Mouse (Mus musculus): ENCODE data around the gene H2-Ob. TPM values are rescaled to one million over a fixed set of nuclear protein-coding genes. Genes with fewer than 3 reads are reported as not detected.
A peak's percentile ranks its signal among the peaks of the same experiment; 100 is the strongest.

The H2-Ob gene
- polyA plus RNA-seq, 1 experiment from 2014 or later, result not detected

- Histone ChIP-seq H3K4me2 (ENCODE audit: low read length) (no peak overlapping the region), H3K27me3 (ENCODE audit: control insufficient read depth, insufficient read depth, low read length) (no peaks in the 10 kb centered on the region), H3K9me3 (ENCODE audit: control insufficient read depth, low read length) (peaks cover 3% of the 10 kb centered on the region; the same call in 1 of the 2 replicates), H3K4me1 (ENCODE audit: control insufficient read depth, insufficient read depth, low read length) (no peaks in the 10 kb centered on the region), H3K36me3 (ENCODE audit: control insufficient read depth, insufficient read depth, low read length) (no peaks in the 10 kb centered on the region), H3K9ac (replicated peaks; ENCODE audit: low read length) (no peak overlapping the region), H3K27ac (replicated peaks; ENCODE audit: low read depth, low read length) (no peak overlapping the region), H3K4me3 (replicated peaks; ENCODE audit: low read depth, low read length) (no peak overlapping the region)
- 67% methylated on average over 3 of the region's 3 CpGs for WGBS
- no peak for DNase-seq
- no peak for ATAC-seq (ENCODE audit: low FRiP score, low TSS enrichment)
Measured at GRCm38 (mm10) chr17:34240366-34240765, 1.7 kb downstream of the H2-Ob start.

- Histone ChIP-seq H3K4me2 (ENCODE audit: low read length) (no peak overlapping the region), H3K4me1 (ENCODE audit: control insufficient read depth, insufficient read depth, low read length) (no peaks in the 10 kb centered on the region), H3K9ac (replicated peaks; ENCODE audit: low read length) (no peak overlapping the region), H3K27ac (replicated peaks; ENCODE audit: low read depth, low read length) (no peak overlapping the region), H3K36me3 (ENCODE audit: control insufficient read depth, insufficient read depth, low read length) (no peaks in the 10 kb centered on the region), H3K27me3 (ENCODE audit: control insufficient read depth, insufficient read depth, low read length) (no peaks in the 10 kb centered on the region), H3K4me3 (replicated peaks; ENCODE audit: low read depth, low read length) (no peak overlapping the region), H3K9me3 (ENCODE audit: control insufficient read depth, low read length) (peaks cover 3% of the 10 kb centered on the region; the same call in 1 of the 2 replicates)
- WGBS, result 77% methylated on average over 6 of the region's 6 CpGs
- ATAC-seq (ENCODE audit: low FRiP score, low TSS enrichment) (no peak), DNase-seq (no peak)
Measured at GRCm38 (mm10) chr17:34240916-34241315, 2.2 kb downstream of the H2-Ob start.

- no peaks in the 10 kb centered on the region for H3K27me3 ChIP-seq (ENCODE audit: control insufficient read depth, insufficient read depth, low read length)
- no peak for ATAC-seq (ENCODE audit: low FRiP score, low TSS enrichment)
- H3K4me3 ChIP-seq (replicated peaks; ENCODE audit: low read depth, low read length), result no peak overlapping the region
- no peak for DNase-seq
- no peaks in the 10 kb centered on the region for H3K4me1 ChIP-seq (ENCODE audit: control insufficient read depth, insufficient read depth, low read length)
- WGBS, result 78% methylated on average over 4 of the region's 4 CpGs
- H3K9me3 ChIP-seq (ENCODE audit: control insufficient read depth, low read length), result peaks cover 3% of the 10 kb centered on the region; the same call in 1 of the 2 replicates
- H3K27ac ChIP-seq (replicated peaks; ENCODE audit: low read depth, low read length), result no peak overlapping the region
- H3K9ac ChIP-seq (replicated peaks; ENCODE audit: low read length), result no peak overlapping the region
- no peak overlapping the region for H3K4me2 ChIP-seq (ENCODE audit: low read length)
- H3K36me3 ChIP-seq (ENCODE audit: control insufficient read depth, insufficient read depth, low read length), result no peaks in the 10 kb centered on the region
Measured at GRCm38 (mm10) chr17:34244656-34245055, 6.0 kb downstream of the H2-Ob start.

DNA sequence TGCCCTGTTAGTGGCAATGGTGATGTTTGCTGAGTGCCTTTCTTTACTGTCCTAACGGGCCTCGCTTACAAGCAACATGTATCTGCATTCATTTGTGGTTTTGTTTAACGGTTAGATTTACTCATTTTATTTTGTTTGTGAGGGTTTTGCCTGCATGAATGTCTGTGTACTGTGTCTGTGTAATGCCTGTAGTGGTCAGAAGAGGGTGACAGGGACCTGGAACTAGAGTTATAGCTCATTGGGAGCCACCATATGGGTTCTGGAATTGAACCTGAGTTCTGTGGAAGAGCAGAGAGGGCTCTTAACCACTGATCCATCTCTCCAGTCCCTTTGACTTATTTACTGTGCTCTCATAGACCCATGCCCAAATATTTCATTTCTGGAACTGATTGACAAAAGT, 8.3 kb downstream of the H2-Ob start:
- ATAC-seq (ENCODE audit: low FRiP score, low TSS enrichment) (no peak), DNase-seq (peak; percentile 37)
- 90% methylated on average over 3 of the region's 3 CpGs for WGBS

GRCm38 (mm10) chr17:34248764-34249163, 10.1 kb downstream of the H2-Ob start:
- H3K27ac ChIP-seq (replicated peaks; ENCODE audit: low read depth, low read length), result no peak overlapping the region
- no peak overlapping the region for H3K4me2 ChIP-seq (ENCODE audit: low read length)
- H3K9me3 ChIP-seq (ENCODE audit: control insufficient read depth, low read length), result no peaks in the 10 kb centered on the region
- H3K36me3 ChIP-seq (ENCODE audit: control insufficient read depth, insufficient read depth, low read length), result no peaks in the 10 kb centered on the region
- ATAC-seq (ENCODE audit: low FRiP score, low TSS enrichment), result no peak
- WGBS, result 78% methylated on average over 2 of the region's 2 CpGs
- no peak for DNase-seq
- H3K4me1 ChIP-seq (ENCODE audit: control insufficient read depth, insufficient read depth, low read length), result no peaks in the 10 kb centered on the region
- no peak overlapping the region for H3K9ac ChIP-seq (replicated peaks; ENCODE audit: low read length)
- no peak overlapping the region for H3K4me3 ChIP-seq (replicated peaks; ENCODE audit: low read depth, low read length)
- no peaks in the 10 kb centered on the region for H3K27me3 ChIP-seq (ENCODE audit: control insufficient read depth, insufficient read depth, low read length)

More for the DNA sequence above, 8.3 kb downstream of the H2-Ob start:
- H3K9me3 ChIP-seq (ENCODE audit: control insufficient read depth, low read length), result no peaks in the 10 kb centered on the region
- no peak overlapping the region for H3K9ac ChIP-seq (replicated peaks; ENCODE audit: low read length)
- H3K4me2 ChIP-seq (ENCODE audit: low read length), result no peak overlapping the region
- H3K27me3 ChIP-seq (ENCODE audit: control insufficient read depth, insufficient read depth, low read length), result no peaks in the 10 kb centered on the region
- no peaks in the 10 kb centered on the region for H3K36me3 ChIP-seq (ENCODE audit: control insufficient read depth, insufficient read depth, low read length)
- H3K4me3 ChIP-seq (replicated peaks; ENCODE audit: low read depth, low read length), result no peak overlapping the region
- no peaks in the 10 kb centered on the region for H3K4me1 ChIP-seq (ENCODE audit: control insufficient read depth, insufficient read depth, low read length)
- H3K27ac ChIP-seq (replicated peaks; ENCODE audit: low read depth, low read length), result no peak overlapping the region

DNA sequence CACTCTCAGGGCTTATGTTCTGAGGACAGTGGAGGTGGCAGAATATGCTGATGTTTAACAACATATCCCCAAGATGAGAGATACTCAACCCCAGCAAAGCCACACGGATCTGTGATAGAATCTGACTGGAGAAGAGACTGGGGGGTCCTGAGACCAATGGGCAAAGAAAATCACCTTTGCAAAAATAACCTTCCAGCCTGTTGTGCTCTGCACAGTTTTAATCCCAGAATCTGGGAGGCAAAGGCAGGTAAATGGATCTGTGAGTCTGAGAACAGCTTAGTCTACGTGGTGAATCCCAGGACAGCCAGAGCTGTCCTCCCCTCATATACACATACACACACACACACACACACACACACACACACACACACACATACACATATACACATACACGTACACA, 10.7 kb downstream of the H2-Ob start:
- no peaks in the 10 kb centered on the region for H3K9me3 ChIP-seq (ENCODE audit: control insufficient read depth, low read length)
- H3K27ac ChIP-seq (replicated peaks; ENCODE audit: low read depth, low read length), result no peak overlapping the region
- H3K36me3 ChIP-seq (ENCODE audit: control insufficient read depth, insufficient read depth, low read length), result no peaks in the 10 kb centered on the region
- no peak overlapping the region for H3K4me2 ChIP-seq (ENCODE audit: low read length)
- DNase-seq (no peak), ATAC-seq (ENCODE audit: low FRiP score, low TSS enrichment) (no peak)
- H3K4me1 ChIP-seq (ENCODE audit: control insufficient read depth, insufficient read depth, low read length), result no peaks in the 10 kb centered on the region
- H3K9ac ChIP-seq (replicated peaks; ENCODE audit: low read length), result no peak overlapping the region
- WGBS, result 42% methylated on average over 3 of the region's 3 CpGs
- no peaks in the 10 kb centered on the region for H3K27me3 ChIP-seq (ENCODE audit: control insufficient read depth, insufficient read depth, low read length)
- no peak overlapping the region for H3K4me3 ChIP-seq (replicated peaks; ENCODE audit: low read depth, low read length)

DNA sequence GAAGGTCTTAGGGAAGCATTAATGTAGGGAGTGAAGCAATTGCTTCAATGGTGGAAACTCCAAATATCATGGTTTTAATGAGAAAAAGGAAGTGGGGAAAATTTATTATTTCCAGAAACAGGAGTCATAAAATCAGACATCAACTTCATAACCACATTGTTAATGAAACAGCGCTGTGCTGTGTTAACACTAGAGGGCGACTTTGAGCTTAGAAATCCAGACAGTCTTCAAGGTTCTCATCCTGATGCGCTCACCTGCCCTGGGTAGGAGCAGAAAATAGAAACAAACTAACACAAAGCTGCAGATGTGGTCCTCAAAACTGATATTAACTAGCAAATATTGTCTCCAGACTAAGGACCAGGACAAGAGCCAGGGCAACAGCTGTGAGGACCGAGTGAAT, 11.2 kb downstream of the H2-Ob start:
- no peak; the same call in 1 of the 2 replicates for ATAC-seq (ENCODE audit: low FRiP score, low TSS enrichment)

DNA sequence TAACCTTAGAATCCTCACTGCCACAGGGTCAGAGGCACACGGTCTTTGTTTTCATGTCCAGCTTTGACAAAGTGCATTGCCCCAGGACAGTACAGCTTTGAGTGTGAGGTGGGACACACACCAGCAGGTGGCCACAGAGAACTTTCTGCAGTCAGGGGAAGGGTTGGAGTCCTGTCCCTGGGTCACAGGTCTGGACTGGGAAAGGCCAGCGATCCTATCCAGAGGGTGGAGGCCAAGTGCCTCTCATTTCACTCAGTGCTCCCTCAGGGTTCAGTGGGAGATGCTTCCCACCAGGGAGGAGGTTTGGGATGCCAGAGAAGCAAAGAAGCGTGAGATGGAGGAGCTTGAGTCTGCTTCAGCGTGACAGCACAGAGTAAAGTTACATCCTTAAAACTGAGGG, 13.0 kb downstream of the H2-Ob start:
- H3K27ac ChIP-seq (replicated peaks; ENCODE audit: low read depth, low read length), result no peak overlapping the region
- DNase-seq (no peak), ATAC-seq (ENCODE audit: low FRiP score, low TSS enrichment) (no peak)
- no peak overlapping the region for H3K4me3 ChIP-seq (replicated peaks; ENCODE audit: low read depth, low read length)
- no peaks in the 10 kb centered on the region for H3K27me3 ChIP-seq (ENCODE audit: control insufficient read depth, insufficient read depth, low read length)
- H3K9me3 ChIP-seq (ENCODE audit: control insufficient read depth, low read length), result no peaks in the 10 kb centered on the region
- no peak overlapping the region for H3K4me2 ChIP-seq (ENCODE audit: low read length)
- WGBS, result 41% methylated on average over 4 of the region's 4 CpGs
- no peaks in the 10 kb centered on the region for H3K4me1 ChIP-seq (ENCODE audit: control insufficient read depth, insufficient read depth, low read length)
- H3K9ac ChIP-seq (replicated peaks; ENCODE audit: low read length), result no peak overlapping the region
- no peaks in the 10 kb centered on the region for H3K36me3 ChIP-seq (ENCODE audit: control insufficient read depth, insufficient read depth, low read length)

More for the DNA sequence above, 11.2 kb downstream of the H2-Ob start:
- H3K9me3 ChIP-seq (ENCODE audit: control insufficient read depth, low read length), result no peaks in the 10 kb centered on the region
- H3K27ac ChIP-seq (replicated peaks; ENCODE audit: low read depth, low read length), result no peak overlapping the region
- H3K4me1 ChIP-seq (ENCODE audit: control insufficient read depth, insufficient read depth, low read length), result no peaks in the 10 kb centered on the region
- no peak overlapping the region for H3K9ac ChIP-seq (replicated peaks; ENCODE audit: low read length)
- 19% methylated on average over 4 of the region's 4 CpGs for WGBS
- no peak overlapping the region for H3K4me3 ChIP-seq (replicated peaks; ENCODE audit: low read depth, low read length)
- peak; percentile 91 for DNase-seq
- no peak overlapping the region for H3K4me2 ChIP-seq (ENCODE audit: low read length)
- H3K27me3 ChIP-seq (ENCODE audit: control insufficient read depth, insufficient read depth, low read length), result no peaks in the 10 kb centered on the region
- no peaks in the 10 kb centered on the region for H3K36me3 ChIP-seq (ENCODE audit: control insufficient read depth, insufficient read depth, low read length)

GRCm38 (mm10) chr17:34256501-34256900, 17.8 kb downstream of the H2-Ob start:
- Histone ChIP-seq H3K4me3 (replicated peaks; ENCODE audit: low read depth, low read length) (no peak overlapping the region), H3K36me3 (ENCODE audit: control insufficient read depth, insufficient read depth, low read length) (no peaks in the 10 kb centered on the region), H3K4me2 (ENCODE audit: low read length) (no peak overlapping the region), H3K9me3 (ENCODE audit: control insufficient read depth, low read length) (no peaks in the 10 kb centered on the region), H3K27ac (replicated peaks; ENCODE audit: low read depth, low read length) (no peak overlapping the region), H3K4me1 (ENCODE audit: control insufficient read depth, insufficient read depth, low read length) (no peaks in the 10 kb centered on the region), H3K27me3 (ENCODE audit: control insufficient read depth, insufficient read depth, low read length) (no peaks in the 10 kb centered on the region), H3K9ac (replicated peaks; ENCODE audit: low read length) (no peak overlapping the region)
- 85% methylated on average over 5 of the region's 5 CpGs for WGBS
- DNase-seq, result no peak
- ATAC-seq (ENCODE audit: low FRiP score, low TSS enrichment), result no peak
